Mouse (Mus musculus): ENCODE data around the gene Dchs1. TPM values are rescaled to one million over a fixed set of nuclear protein-coding genes. Genes with fewer than 3 reads are reported as not detected.
"Not testable (repeated sequence)": the region's sequence is repeated elsewhere in the genome, so short reads cannot be mapped to it uniquely, and the experiment has no call there.

Gene Dchs1
- polyA plus RNA-seq, 1 experiment from 2014 or later = 22.8 TPM

GRCm38 (mm10) chr7:105736911-105737521 lies 50.4 kb downstream of the Dchs1 start, which contains the start of gene Rrp8:
TSS of gene Rrp8 (minus strand) at chr7:105737385.
- no peaks in the 10 kb centered on the region for H3K27me3 ChIP-seq (ENCODE audit: control insufficient read depth, insufficient read depth, low read length)
- H3K36me3 ChIP-seq (ENCODE audit: control insufficient read depth, insufficient read depth, low read length) = peaks cover 24% of the 10 kb centered on the region
- peak within 1 kb of the TSS; percentile 93 for H3K9ac ChIP-seq (ENCODE audit: low read length)
- ATAC-seq (ENCODE audit: insufficient number of reproducible peaks, low FRiP score, low TSS enrichment, low read depth) (peak; percentile 18), DNase-seq (ENCODE audit: low spot score) (no peak)
- under 1% methylated on average over 30 of the region's 30 CpGs for WGBS
- peak within 1 kb of the TSS; percentile 47 for H3K4me2 ChIP-seq (ENCODE audit: low read depth, severe bottlenecking)
- peak within 1 kb of the TSS; percentile 61 for H3K27ac ChIP-seq (replicated peaks; ENCODE audit: low read depth, low read length)
- H3K9me3 ChIP-seq (ENCODE audit: control insufficient read depth, low read length) = no peaks in the 10 kb centered on the region
- peak within 1 kb of the TSS; percentile 54 for H3K4me3 ChIP-seq (ENCODE audit: low read depth, low read length)
- peaks cover 12% of the 10 kb centered on the region for H3K4me1 ChIP-seq (ENCODE audit: control insufficient read depth, insufficient read depth, low read length)

GRCm38 (mm10) chr7:105736264-105736901 lies 51.1 kb downstream of the Dchs1 start, which contains the start of gene Ilk:
TSS of gene Ilk (plus strand) at chr7:105736592.
- Histone ChIP-seq H3K4me1 (ENCODE audit: control insufficient read depth, insufficient read depth, low read length) (peaks cover 12% of the 10 kb centered on the region), H3K4me2 (ENCODE audit: low read depth, severe bottlenecking) (peak within 1 kb of the TSS; percentile 47), H3K36me3 (ENCODE audit: control insufficient read depth, insufficient read depth, low read length) (peaks cover 23% of the 10 kb centered on the region), H3K9ac (ENCODE audit: low read length) (peak within 1 kb of the TSS; percentile 93), H3K27ac (replicated peaks; ENCODE audit: low read depth, low read length) (peak within 1 kb of the TSS; percentile 61), H3K9me3 (ENCODE audit: control insufficient read depth, low read length) (no peaks in the 10 kb centered on the region), H3K4me3 (ENCODE audit: low read depth, low read length) (peak within 1 kb of the TSS; percentile 54), H3K27me3 (ENCODE audit: control insufficient read depth, insufficient read depth, low read length) (no peaks in the 10 kb centered on the region)
- peak; percentile 90 for DNase-seq (ENCODE audit: low spot score)
- under 1% methylated on average over 58 of the region's 62 CpGs for WGBS
- peak; percentile 94 for ATAC-seq (ENCODE audit: insufficient number of reproducible peaks, low FRiP score, low TSS enrichment, low read depth)

- Histone ChIP-seq H3K9ac (ENCODE audit: low read length) (peak overlapping the region; percentile 93), H3K4me3 (ENCODE audit: low read depth, low read length) (peak overlapping the region; percentile 54), H3K4me1 (ENCODE audit: control insufficient read depth, insufficient read depth, low read length) (peaks cover 12% of the 10 kb centered on the region), H3K4me2 (ENCODE audit: low read depth, severe bottlenecking) (peak overlapping the region; percentile 47), H3K36me3 (ENCODE audit: control insufficient read depth, insufficient read depth, low read length) (peaks cover 16% of the 10 kb centered on the region)
- not testable (repeated sequence) for H3K27me3 ChIP-seq (ENCODE audit: control insufficient read depth, insufficient read depth, low read length); H3K27ac ChIP-seq (replicated peaks; ENCODE audit: low read depth, low read length); DNase-seq (ENCODE audit: low spot score); ATAC-seq (ENCODE audit: insufficient number of reproducible peaks, low FRiP score, low TSS enrichment, low read depth); H3K9me3 ChIP-seq (ENCODE audit: control insufficient read depth, low read length)
- 42% methylated on average over 4 of the region's 4 CpGs for WGBS
These were observed 52.0 kb downstream of the Dchs1 start for GRCm38 (mm10) chr7:105735464-105735863.

GRCm38 (mm10) chr7:105734826-105735225 lies 52.6 kb downstream of the Dchs1 start:
- ATAC-seq (ENCODE audit: insufficient number of reproducible peaks, low FRiP score, low TSS enrichment, low read depth) = no peak
- Histone ChIP-seq H3K4me2 (ENCODE audit: low read depth, severe bottlenecking) (peak overlapping the region; percentile 17; the same call in 1 of the 2 replicates), H3K9me3 (ENCODE audit: control insufficient read depth, low read length) (no peaks in the 10 kb centered on the region), H3K27me3 (ENCODE audit: control insufficient read depth, insufficient read depth, low read length) (no peaks in the 10 kb centered on the region), H3K4me1 (ENCODE audit: control insufficient read depth, insufficient read depth, low read length) (peaks cover 12% of the 10 kb centered on the region), H3K36me3 (ENCODE audit: control insufficient read depth, insufficient read depth, low read length) (peaks cover 11% of the 10 kb centered on the region), H3K9ac (ENCODE audit: low read length) (no peak overlapping the region), H3K4me3 (ENCODE audit: low read depth, low read length) (no peak overlapping the region), H3K27ac (replicated peaks; ENCODE audit: low read depth, low read length) (no peak overlapping the region)
- no peak for DNase-seq (ENCODE audit: low spot score)
- WGBS = 89% methylated on average over 8 of the region's 8 CpGs

GRCm38 (mm10) chr7:105733836-105734235 lies 53.6 kb downstream of the Dchs1 start:
- 96% methylated on average over 11 of the region's 11 CpGs for WGBS

GRCm38 (mm10) chr7:105728701-105729428 lies 58.6 kb downstream of the Dchs1 start:
- Histone ChIP-seq H3K27me3 (ENCODE audit: control insufficient read depth, insufficient read depth, low read length) (no peaks in the 10 kb centered on the region), H3K4me2 (ENCODE audit: low read depth, severe bottlenecking) (no peak overlapping the region), H3K9ac (ENCODE audit: low read length) (no peak overlapping the region), H3K36me3 (ENCODE audit: control insufficient read depth, insufficient read depth, low read length) (peaks cover 5% of the 10 kb centered on the region), H3K4me3 (ENCODE audit: low read depth, low read length) (no peak overlapping the region), H3K9me3 (ENCODE audit: control insufficient read depth, low read length) (no peaks in the 10 kb centered on the region), H3K4me1 (ENCODE audit: control insufficient read depth, insufficient read depth, low read length) (no peaks in the 10 kb centered on the region), H3K27ac (replicated peaks; ENCODE audit: low read depth, low read length) (no peak overlapping the region)
- DNase-seq (ENCODE audit: low spot score) (no peak), ATAC-seq (ENCODE audit: insufficient number of reproducible peaks, low FRiP score, low TSS enrichment, low read depth) (no peak)
- WGBS = 90% methylated on average over 6 of the region's 6 CpGs

More at GRCm38 (mm10) chr7:105733836-105734235, 53.6 kb downstream of the Dchs1 start:
- Histone ChIP-seq H3K4me2 (ENCODE audit: low read depth, severe bottlenecking) (no peak overlapping the region), H3K9me3 (ENCODE audit: control insufficient read depth, low read length) (no peaks in the 10 kb centered on the region), H3K9ac (ENCODE audit: low read length) (no peak overlapping the region), H3K27ac (replicated peaks; ENCODE audit: low read depth, low read length) (no peak overlapping the region), H3K27me3 (ENCODE audit: control insufficient read depth, insufficient read depth, low read length) (no peaks in the 10 kb centered on the region), H3K4me3 (ENCODE audit: low read depth, low read length) (no peak overlapping the region), H3K4me1 (ENCODE audit: control insufficient read depth, insufficient read depth, low read length) (peaks cover 10% of the 10 kb centered on the region), H3K36me3 (ENCODE audit: control insufficient read depth, insufficient read depth, low read length) (peaks cover 11% of the 10 kb centered on the region)
- ATAC-seq (ENCODE audit: insufficient number of reproducible peaks, low FRiP score, low TSS enrichment, low read depth) = no peak
- DNase-seq (ENCODE audit: low spot score) = no peak

GRCm38 (mm10) chr7:105726980-105727325 lies 60.5 kb downstream of the Dchs1 start:
- no peak overlapping the region for H3K4me2 ChIP-seq (ENCODE audit: low read depth, severe bottlenecking)
- ATAC-seq (ENCODE audit: insufficient number of reproducible peaks, low FRiP score, low TSS enrichment, low read depth) (no peak), DNase-seq (ENCODE audit: low spot score) (no peak)
- no peaks in the 10 kb centered on the region for H3K36me3 ChIP-seq (ENCODE audit: control insufficient read depth, insufficient read depth, low read length)
- no peaks in the 10 kb centered on the region for H3K27me3 ChIP-seq (ENCODE audit: control insufficient read depth, insufficient read depth, low read length)
- H3K4me3 ChIP-seq (ENCODE audit: low read depth, low read length) = no peak overlapping the region
- 97% methylated on average over 4 of the region's 4 CpGs for WGBS
- H3K9me3 ChIP-seq (ENCODE audit: control insufficient read depth, low read length) = no peaks in the 10 kb centered on the region
- H3K27ac ChIP-seq (replicated peaks; ENCODE audit: low read depth, low read length) = no peak overlapping the region
- H3K9ac ChIP-seq (ENCODE audit: low read length) = no peak overlapping the region
- H3K4me1 ChIP-seq (ENCODE audit: control insufficient read depth, insufficient read depth, low read length) = no peaks in the 10 kb centered on the region

GRCm38 (mm10) chr7:105726144-105726979 lies 61.1 kb downstream of the Dchs1 start:
- no peak overlapping the region for H3K4me3 ChIP-seq (ENCODE audit: low read depth, low read length)
- DNase-seq (ENCODE audit: low spot score) = peak; percentile 39
- H3K27ac ChIP-seq (replicated peaks; ENCODE audit: low read depth, low read length) = no peak overlapping the region
- 83% methylated on average over 4 of the region's 4 CpGs for WGBS
- no peak overlapping the region for H3K4me2 ChIP-seq (ENCODE audit: low read depth, severe bottlenecking)
- ATAC-seq (ENCODE audit: insufficient number of reproducible peaks, low FRiP score, low TSS enrichment, low read depth) = peak; percentile 65; the same call in 1 of the 2 replicates
- no peaks in the 10 kb centered on the region for H3K27me3 ChIP-seq (ENCODE audit: control insufficient read depth, insufficient read depth, low read length)
- H3K9me3 ChIP-seq (ENCODE audit: control insufficient read depth, low read length) = no peaks in the 10 kb centered on the region
- no peaks in the 10 kb centered on the region for H3K4me1 ChIP-seq (ENCODE audit: control insufficient read depth, insufficient read depth, low read length)
- no peaks in the 10 kb centered on the region for H3K36me3 ChIP-seq (ENCODE audit: control insufficient read depth, insufficient read depth, low read length)
- H3K9ac ChIP-seq (ENCODE audit: low read length) = no peak overlapping the region
